Mouse (Mus musculus): ENCODE measurements around the gene Fau. TPM values are rescaled to one million over a fixed set of nuclear protein-coding genes. Genes with fewer than 3 reads are reported as not detected.
"Not testable (repeated sequence)": the region's sequence is repeated elsewhere in the genome, so short reads cannot be mapped to it uniquely, and the experiment has no call there.

The Fau gene
- polyA plus RNA-seq, 1 experiment from 2014 or later, result 1,050 TPM

- not testable (repeated sequence) for H3K4me3 ChIP-seq (replicated peaks; ENCODE audit: low read depth, low read length)
These were observed 13.5 kb upstream of the Fau start for GRCm38 (mm10) chr19:6044102-6044501.

GRCm38 (mm10) chr19:6045366-6046293 lies 12.0 kb upstream of the Fau start:
- ATAC-seq (replicated peaks; ENCODE audit: low FRiP score, low read depth) (peak; percentile 1; the same call in 1 of the 2 replicates), DNase-seq (ENCODE audit: low spot score) (peak; percentile 61)
- WGBS, result 13% methylated on average over 20 of the region's 20 CpGs

More at GRCm38 (mm10) chr19:6044102-6044501, 13.5 kb upstream of the Fau start:
- not testable (repeated sequence) for H3K9me3 ChIP-seq (replicated peaks; ENCODE audit: low read length); H3K27ac ChIP-seq; H3K4me2 ChIP-seq (ENCODE audit: low read length); H3K9ac ChIP-seq (ENCODE audit: low read depth, low read length); H3K27me3 ChIP-seq (ENCODE audit: insufficient read depth, low read length); H3K36me3 ChIP-seq (ENCODE audit: insufficient read depth, low read length); ATAC-seq (replicated peaks; ENCODE audit: low FRiP score, low read depth)
- 44% methylated on average over 4 of the region's 4 CpGs for WGBS
- TF ChIP-seq CTCF (IDR thresholded peaks at IDR 0.05; ENCODE audit: low read depth), result peak; percentile 76
- DNase-seq (ENCODE audit: low spot score), result peak; percentile 85
- peaks cover 18% of the 10 kb centered on the region for H3K4me1 ChIP-seq (replicated peaks; ENCODE audit: insufficient read depth, low read length)

GRCm38 (mm10) chr19:6046294-6047153 lies 11.1 kb upstream of the Fau start, which contains the start of gene Syvn1:
Gene Syvn1 (plus strand): TSS chr19:6046576.
- Histone ChIP-seq H3K9me3 (replicated peaks; ENCODE audit: low read length) (no peaks in the 10 kb centered on the region), H3K4me3 (replicated peaks; ENCODE audit: low read depth, low read length) (peak within 1 kb of the TSS; percentile 81), H3K27ac (peak within 1 kb of the TSS; percentile 98), H3K4me2 (ENCODE audit: low read length) (peak within 1 kb of the TSS; percentile 83), H3K36me3 (ENCODE audit: insufficient read depth, low read length) (peaks cover 34% of the 10 kb centered on the region), H3K27me3 (ENCODE audit: insufficient read depth, low read length) (no peaks in the 10 kb centered on the region), H3K9ac (ENCODE audit: low read depth, low read length) (peak within 1 kb of the TSS; percentile 86), H3K4me1 (replicated peaks; ENCODE audit: insufficient read depth, low read length) (peaks cover 17% of the 10 kb centered on the region)
- under 1% methylated on average over 65 of the region's 65 CpGs for WGBS
- DNase-seq (ENCODE audit: low spot score) (peak; percentile 98), ATAC-seq (replicated peaks; ENCODE audit: low FRiP score, low read depth) (peak; percentile 82)
- TF ChIP-seq CTCF (IDR thresholded peaks at IDR 0.05; ENCODE audit: low read depth), result 0 out of 2 replicates have a peak, but pooled peaks have one; percentile 10

More at GRCm38 (mm10) chr19:6045366-6046293, 12.0 kb upstream of the Fau start:
- Histone ChIP-seq H3K27ac (peak overlapping the region; percentile 98), H3K27me3 (ENCODE audit: insufficient read depth, low read length) (no peaks in the 10 kb centered on the region), H3K4me2 (ENCODE audit: low read length) (peak overlapping the region; percentile 83), H3K9ac (ENCODE audit: low read depth, low read length) (peak overlapping the region; percentile 86), H3K9me3 (replicated peaks; ENCODE audit: low read length) (no peaks in the 10 kb centered on the region), H3K4me1 (replicated peaks; ENCODE audit: insufficient read depth, low read length) (peaks cover 18% of the 10 kb centered on the region), H3K4me3 (replicated peaks; ENCODE audit: low read depth, low read length) (peak overlapping the region; percentile 81), H3K36me3 (ENCODE audit: insufficient read depth, low read length) (peaks cover 25% of the 10 kb centered on the region)
- TF ChIP-seq CTCF (IDR thresholded peaks at IDR 0.05; ENCODE audit: low read depth), result peak; percentile 36

GRCm38 (mm10) chr19:6047154-6047898 lies 10.3 kb upstream of the Fau start:
- peaks cover 13% of the 10 kb centered on the region for H3K4me1 ChIP-seq (replicated peaks; ENCODE audit: insufficient read depth, low read length)
- H3K4me3 ChIP-seq (replicated peaks; ENCODE audit: low read depth, low read length), result peak overlapping the region; percentile 81
- 0 out of 2 replicates have a peak, but pooled peaks have one; percentile 12 for TF ChIP-seq CTCF (IDR thresholded peaks at IDR 0.05; ENCODE audit: low read depth)
- DNase-seq (ENCODE audit: low spot score) (peak; percentile 32), ATAC-seq (replicated peaks; ENCODE audit: low FRiP score, low read depth) (peak; percentile 40)
- peaks cover 41% of the 10 kb centered on the region for H3K36me3 ChIP-seq (ENCODE audit: insufficient read depth, low read length)
- H3K4me2 ChIP-seq (ENCODE audit: low read length), result peak overlapping the region; percentile 83
- H3K9ac ChIP-seq (ENCODE audit: low read depth, low read length), result peak overlapping the region; percentile 86
- H3K9me3 ChIP-seq (replicated peaks; ENCODE audit: low read length), result no peaks in the 10 kb centered on the region
- no peaks in the 10 kb centered on the region for H3K27me3 ChIP-seq (ENCODE audit: insufficient read depth, low read length)
- peak overlapping the region; percentile 98 for H3K27ac ChIP-seq
- under 1% methylated on average over 43 of the region's 44 CpGs for WGBS

GRCm38 (mm10) chr19:6047899-6048166 lies 9.8 kb upstream of the Fau start:
- ATAC-seq (replicated peaks; ENCODE audit: low FRiP score, low read depth) (no peak), DNase-seq (ENCODE audit: low spot score) (no peak)
- Histone ChIP-seq H3K9me3 (replicated peaks; ENCODE audit: low read length) (no peaks in the 10 kb centered on the region), H3K27ac (peak overlapping the region; percentile 98; the same call in 1 of the 2 replicates), H3K9ac (ENCODE audit: low read depth, low read length) (peak overlapping the region; percentile 86), H3K4me2 (ENCODE audit: low read length) (peak overlapping the region; percentile 83), H3K4me1 (replicated peaks; ENCODE audit: insufficient read depth, low read length) (peaks cover 13% of the 10 kb centered on the region), H3K27me3 (ENCODE audit: insufficient read depth, low read length) (no peaks in the 10 kb centered on the region), H3K36me3 (ENCODE audit: insufficient read depth, low read length) (peaks cover 46% of the 10 kb centered on the region), H3K4me3 (replicated peaks; ENCODE audit: low read depth, low read length) (peak overlapping the region; percentile 81)
- 83% methylated on average over 8 of the region's 8 CpGs for WGBS
- TF ChIP-seq CTCF (IDR thresholded peaks at IDR 0.05; ENCODE audit: low read depth), result no peak

Data from kidney, postnatal 0 days (tissue).